9 mouse cellular contexts compared by ENCODE assay signal in genomic region chr8:9977016-9977415, GRCm38 (mm10). TPM values are rescaled to one million over a fixed set of nuclear protein-coding genes. Genes with fewer than 3 reads are reported as not detected.
DNase-seq lines count a peak whose midpoint lies in the region; ATAC-seq and TF ChIP-seq lines count a peak whose summit lies in the region.
"Had no signal": no experiment of that assay in that cellular context is flagged by ENCODE, and none has a peak within 500 bp of the region (broad histone marks: within the 10 kb centered on the region; RNA-seq: fewer than 3 reads in every experiment).

No protein-coding gene starts in this region.

- H3K9me3 ChIP-seq in forebrain, embryonic 12.5 days: no peaks in the 10 kb centered on the region
- H3K9me3 ChIP-seq in kidney, embryonic 16.5 days (ENCODE audit: low read length): no peaks in the 10 kb centered on the region
- H3K9me3 ChIP-seq in midbrain, embryonic 15.5 days: no peaks in the 10 kb centered on the region

- peak overlapping the region; percentile 63 for H3K4me3 ChIP-seq in left cerebral cortex, adult 2 months
- peak overlapping the region; percentile 94 for H3K4me3 ChIP-seq in forebrain, embryonic 12.5 days (replicated peaks)
- peak overlapping the region; percentile 92 for H3K4me3 ChIP-seq in kidney, embryonic 16.5 days (ENCODE audit: low read length)
- H3K4me3 ChIP-seq in midbrain, embryonic 15.5 days: peak overlapping the region; percentile 83

- peak; percentile 10; the same call in 1 of the 2 replicates for ATAC-seq in forebrain, embryonic 12.5 days (ENCODE audit: low FRiP score)
- ATAC-seq in kidney, embryonic 16.5 days (ENCODE audit: low FRiP score, low TSS enrichment): peak; percentile 14; the same call in 1 of the 2 replicates
- peak; percentile 13 for ATAC-seq in midbrain, embryonic 15.5 days (replicated peaks)

- no peak for DNase-seq in left cerebral cortex, adult 2 months (ENCODE audit: extremely low spot score in 1 of 2, low spot score in 2 of 2)
- DNase-seq in left cerebral cortex, postnatal 4 days: no peak
- DNase-seq in MN1 (ENCODE audit: low spot score): peak; percentile 71
- no peak for DNase-seq in urinary bladder, postnatal 36 days (ENCODE audit: low spot score in 2 of 2)
- no peak for DNase-seq in adrenal gland, adult 2 months

- intact Hi-C loops in left cerebral cortex, adult 2 months (cut with DNase I): loop anchor here (2.0 to 10.0 kb wide), 6 partner anchors 70 to 1578 kb away; partner anchors contain the start of genes Cars2 and Ing1
- intact Hi-C loops in left cerebral cortex, postnatal 4 days (cut with DNase I): loop anchor here (10.0 kb wide), 1 partner anchor 178 kb away; the partner anchor contains the start of gene Myo16

- H3K9ac ChIP-seq in forebrain, embryonic 12.5 days: peak overlapping the region; percentile 91; the same call in 1 of the 2 replicates
- H3K9ac ChIP-seq in kidney, embryonic 16.5 days (replicated peaks; ENCODE audit: low read length): peak overlapping the region; percentile 85
- no peak overlapping the region; the same call in 1 of the 2 replicates for H3K9ac ChIP-seq in midbrain, embryonic 15.5 days

- H3K27ac ChIP-seq in left cerebral cortex, adult 2 months: peak overlapping the region; percentile 56; the same call in 1 of the 2 replicates
- 0 out of 2 replicates have a peak overlapping the region, but pooled peaks have one; percentile 89 for H3K27ac ChIP-seq in forebrain, embryonic 12.5 days
- H3K27ac ChIP-seq in kidney, embryonic 16.5 days (ENCODE audit: low read length): peak overlapping the region; percentile 84
- no peak overlapping the region; the same call in 1 of the 2 replicates for H3K27ac ChIP-seq in midbrain, embryonic 15.5 days

- H3K27me3 ChIP-seq in forebrain, embryonic 12.5 days: no peaks in the 10 kb centered on the region
- H3K27me3 ChIP-seq in kidney, embryonic 16.5 days (ENCODE audit: insufficient read depth, low read length): no peaks in the 10 kb centered on the region
- no peaks in the 10 kb centered on the region for H3K27me3 ChIP-seq in midbrain, embryonic 15.5 days (replicated peaks)

- H3K4me1 ChIP-seq in forebrain, embryonic 12.5 days: peaks cover 35% of the 10 kb centered on the region
- H3K4me1 ChIP-seq in kidney, embryonic 16.5 days (ENCODE audit: insufficient read depth, low read length): peaks cover 27% of the 10 kb centered on the region
- H3K4me1 ChIP-seq in midbrain, embryonic 15.5 days: peaks cover 54% of the 10 kb centered on the region

- no peak for TF ChIP-seq CTCF in left cerebral cortex, adult 2 months (IDR thresholded peaks at IDR 0.05)

- H3K4me2 ChIP-seq in forebrain, embryonic 12.5 days: peak overlapping the region; percentile 77
- peak overlapping the region; percentile 67 for H3K4me2 ChIP-seq in kidney, embryonic 16.5 days (replicated peaks; ENCODE audit: low read depth, low read length)
- peak overlapping the region; percentile 65 for H3K4me2 ChIP-seq in midbrain, embryonic 15.5 days

- H3K36me3 ChIP-seq in forebrain, embryonic 12.5 days (replicated peaks): peaks cover 16% of the 10 kb centered on the region
- peaks cover 14% of the 10 kb centered on the region for H3K36me3 ChIP-seq in kidney, embryonic 16.5 days (ENCODE audit: insufficient read depth, low read length)
- peaks cover 11% of the 10 kb centered on the region for H3K36me3 ChIP-seq in midbrain, embryonic 15.5 days (replicated peaks)

- 45% methylated on average over 15 of the region's 15 CpGs for WGBS in forebrain, embryonic 12.5 days
- 31% methylated on average over 15 of the region's 15 CpGs for WGBS in kidney, embryonic 16.5 days
- 42% methylated on average over 15 of the region's 15 CpGs for WGBS in midbrain, embryonic 15.5 days

RNA-seq across cellular contexts. Expression of gene Lig4, which starts 0.5 kb away (rescaled TPM):
- total RNA-seq in left cerebral cortex, adult 2 months (2021): 10 to 100 TPM; 10.4 to 10.8 TPM
- 10 to 100 TPM; 13.8 to 15.3 TPM for total RNA-seq in left cerebral cortex, postnatal 4 days (2021)
- polyA plus RNA-seq in forebrain, embryonic 12.5 days (2016; fragmentation: Nextera tagmentation; extraction: Ambion mirVana): 9.9 and 10.4 TPM in 2 replicates
- polyA plus RNA-seq in kidney, embryonic 16.5 days (2015; fragmentation: Nextera tagmentation; extraction: Ambion mirVana): 5.0 and 5.8 TPM in 2 replicates
- 12.3 and 14.3 TPM in 2 replicates for polyA plus RNA-seq in midbrain, embryonic 15.5 days (2015; fragmentation: Nextera tagmentation; extraction: Ambion mirVana)
- 1 to 10 TPM; 8.1 to 8.2 TPM for total RNA-seq in adrenal gland, adult 2 months (2021)
- 1.3 and 1.5 TPM in 2 replicates for polyA plus RNA-seq in adrenal gland, adult 2 months (2012; rRNA removed)

RNA-seq across cellular contexts. Expression of gene Abhd13, which starts 0.5 kb away (rescaled TPM):
- total RNA-seq in left cerebral cortex, adult 2 months (2021): 10 to 100 TPM; 27.6 to 29.6 TPM
- total RNA-seq in left cerebral cortex, postnatal 4 days (2021): 10 to 100 TPM; 22.0 to 23.2 TPM
- 20.9 and 21.2 TPM in 2 replicates for polyA plus RNA-seq in forebrain, embryonic 12.5 days (2016; fragmentation: Nextera tagmentation; extraction: Ambion mirVana)
- polyA plus RNA-seq in kidney, embryonic 16.5 days (2015; fragmentation: Nextera tagmentation; extraction: Ambion mirVana): 17.2 and 18.1 TPM in 2 replicates
- polyA plus RNA-seq in midbrain, embryonic 15.5 days (2015; fragmentation: Nextera tagmentation; extraction: Ambion mirVana): 13.4 and 13.6 TPM in 2 replicates
- total RNA-seq in adrenal gland, adult 2 months (2021): 10 to 100 TPM; 18.9 to 22.6 TPM
- polyA plus RNA-seq in adrenal gland, adult 2 months (2012; rRNA removed): 2.1 and 2.7 TPM in 2 replicates

RNA-seq across cellular contexts. Expression of gene Tnfsf13b, which starts 29.3 kb away (rescaled TPM):
- total RNA-seq in left cerebral cortex, adult 2 months (2021): 1 to 10 TPM; 2.0 to 3.4 TPM
- 1 to 10 TPM; 1.8 to 1.9 TPM for total RNA-seq in left cerebral cortex, postnatal 4 days (2021)
- 0.18 and 0.23 TPM in 2 replicates for polyA plus RNA-seq in forebrain, embryonic 12.5 days (2016; fragmentation: Nextera tagmentation; extraction: Ambion mirVana)
- 5.9 and 6.8 TPM in 2 replicates for polyA plus RNA-seq in kidney, embryonic 16.5 days (2015; fragmentation: Nextera tagmentation; extraction: Ambion mirVana)
- polyA plus RNA-seq in midbrain, embryonic 15.5 days (2015; fragmentation: Nextera tagmentation; extraction: Ambion mirVana): 0.18 and 0.58 TPM in 2 replicates
- total RNA-seq in adrenal gland, adult 2 months (2021): 10 to 100 TPM in 1 of 2 experiments, 1 to 10 TPM in 1; 5.9 to 13.4 TPM
- polyA plus RNA-seq in adrenal gland, adult 2 months (2012; rRNA removed): 4.8 and 5.1 TPM in 2 replicates
- total RNA-seq: common myeloid progenitor, adult 5-6 weeks had no signal
